ENCODE assay signal across 7 mouse cellular contexts in genomic region chr17:26201998-26202397, GRCm38 (mm10). TPM values are rescaled to one million over a fixed set of nuclear protein-coding genes. Genes with fewer than 3 reads are reported as not detected.
DNase-seq lines count a peak whose midpoint lies in the region; ATAC-seq and TF ChIP-seq lines count a peak whose summit lies in the region.

No protein-coding gene starts in this region.

- DNase-seq in intestine, embryonic 14.5 days (ENCODE audit: low spot score) = peak; percentile 59
- peak; percentile 12 for DNase-seq in retina, postnatal 1 day
- DNase-seq in retina, embryonic 14.5 days (ENCODE audit: low spot score) = no peak
- DNase-seq in induced T-regulatory cell, adult 2 months (ENCODE audit: low read depth) = peak; percentile 18
- no peak for DNase-seq in urinary bladder, adult 18-20 months (ENCODE audit: low spot score in 2 of 2)

- H3K4me2 ChIP-seq in intestine, embryonic 14.5 days (ENCODE audit: low read length) = no peak overlapping the region
- no peak overlapping the region; the same call in 1 of the 2 replicates for H3K4me2 ChIP-seq in intestine, postnatal 0 days (replicated peaks; ENCODE audit: low read depth)
- H3K4me2 ChIP-seq in neural tube, embryonic 15.5 days = peak overlapping the region; percentile 96

- peaks cover 53% of the 10 kb centered on the region for H3K27me3 ChIP-seq in intestine, embryonic 14.5 days (replicated peaks; ENCODE audit: control insufficient read depth, insufficient read depth, low read length)
- H3K27me3 ChIP-seq in intestine, postnatal 0 days (replicated peaks; ENCODE audit: control insufficient read depth, insufficient read depth, low read length) = peaks cover 29% of the 10 kb centered on the region
- H3K27me3 ChIP-seq in neural tube, embryonic 15.5 days (replicated peaks) = peaks cover 68% of the 10 kb centered on the region

- H3K4me1 ChIP-seq in intestine, embryonic 14.5 days (replicated peaks; ENCODE audit: control insufficient read depth, insufficient read depth, low read length) = no peaks in the 10 kb centered on the region; the same call in 1 of the 2 replicates
- no peaks in the 10 kb centered on the region; the same call in 1 of the 2 replicates for H3K4me1 ChIP-seq in intestine, postnatal 0 days (replicated peaks; ENCODE audit: control insufficient read depth, insufficient read depth, low read length)
- peaks cover 36% of the 10 kb centered on the region for H3K4me1 ChIP-seq in neural tube, embryonic 15.5 days

- peaks cover 13% of the 10 kb centered on the region for H3K36me3 ChIP-seq in intestine, embryonic 14.5 days (ENCODE audit: control insufficient read depth, insufficient read depth, low read length)
- H3K36me3 ChIP-seq in intestine, postnatal 0 days (ENCODE audit: control insufficient read depth, insufficient read depth) = peaks cover 6% of the 10 kb centered on the region; the same call in 1 of the 2 replicates
- peaks cover 10% of the 10 kb centered on the region for H3K36me3 ChIP-seq in neural tube, embryonic 15.5 days

- H3K9me3 ChIP-seq in intestine, embryonic 14.5 days (ENCODE audit: control insufficient read depth, low read length) = no peaks in the 10 kb centered on the region
- H3K9me3 ChIP-seq in intestine, postnatal 0 days (ENCODE audit: control insufficient read depth) = no peaks in the 10 kb centered on the region
- H3K9me3 ChIP-seq in neural tube, embryonic 15.5 days (replicated peaks) = no peaks in the 10 kb centered on the region

- TF ChIP-seq CTCF in intestine, postnatal 0 days (IDR thresholded peaks at IDR 0.05; ENCODE audit: low read depth) = no peak

- no peak overlapping the region for H3K27ac ChIP-seq in intestine, embryonic 14.5 days (ENCODE audit: low read depth)
- no peak overlapping the region for H3K27ac ChIP-seq in intestine, postnatal 0 days (ENCODE audit: low read depth, low read length)
- no peak overlapping the region for H3K27ac ChIP-seq in neural tube, embryonic 15.5 days (replicated peaks)

- ATAC-seq in intestine, embryonic 14.5 days (replicated peaks; ENCODE audit: low FRiP score, low TSS enrichment, low read depth) = no peak
- ATAC-seq in intestine, postnatal 0 days = no peak
- ATAC-seq in neural tube, embryonic 15.5 days (ENCODE audit: low FRiP score) = no peak

- H3K9ac ChIP-seq in intestine, embryonic 14.5 days (ENCODE audit: low read length) = no peak overlapping the region
- no peak overlapping the region for H3K9ac ChIP-seq in intestine, postnatal 0 days (ENCODE audit: low read depth, low read length)
- H3K9ac ChIP-seq in neural tube, embryonic 15.5 days (replicated peaks) = no peak overlapping the region

- no peak overlapping the region for H3K4me3 ChIP-seq in intestine, embryonic 14.5 days (ENCODE audit: low read depth, low read length)
- H3K4me3 ChIP-seq in intestine, postnatal 0 days (ENCODE audit: low read depth, low read length) = no peak overlapping the region
- H3K4me3 ChIP-seq in neural tube, embryonic 15.5 days (replicated peaks) = peak overlapping the region; percentile 62; the same call in 1 of the 2 replicates

RNA-seq across cellular contexts. Expression of gene Rgs11, which starts 0.8 kb away (rescaled TPM):
- 14.3 and 20.0 TPM in 2 replicates for polyA plus RNA-seq in intestine, embryonic 14.5 days (2014; fragmentation: Nextera tagmentation; extraction: Ambion mirVana)
- polyA plus RNA-seq in intestine, postnatal 0 days (2015; fragmentation: Nextera tagmentation; extraction: Ambion mirVana) = 1.1 and 1.2 TPM in 2 replicates
- polyA plus RNA-seq in neural tube, embryonic 15.5 days (2015; fragmentation: Nextera tagmentation; extraction: Ambion mirVana) = 21.4 and 25.9 TPM in 2 replicates

RNA-seq across cellular contexts. Expression of gene Pdia2, which starts 3.1 kb away (rescaled TPM):
- polyA plus RNA-seq in intestine, embryonic 14.5 days (2014; fragmentation: Nextera tagmentation; extraction: Ambion mirVana) = 0.47 and 3.7 TPM in 2 replicates
- 9.9 and 16.3 TPM in 2 replicates for polyA plus RNA-seq in intestine, postnatal 0 days (2015; fragmentation: Nextera tagmentation; extraction: Ambion mirVana)
- 0.23 and 0.73 TPM in 2 replicates for polyA plus RNA-seq in neural tube, embryonic 15.5 days (2015; fragmentation: Nextera tagmentation; extraction: Ambion mirVana)

RNA-seq across cellular contexts. Expression of gene Arhgdig, which starts 5.6 kb away (rescaled TPM):
- 21.4 and 29.0 TPM in 2 replicates for polyA plus RNA-seq in intestine, embryonic 14.5 days (2014; fragmentation: Nextera tagmentation; extraction: Ambion mirVana)
- 10.5 and 11.7 TPM in 2 replicates for polyA plus RNA-seq in intestine, postnatal 0 days (2015; fragmentation: Nextera tagmentation; extraction: Ambion mirVana)
- 184 and 242 TPM in 2 replicates for polyA plus RNA-seq in neural tube, embryonic 15.5 days (2015; fragmentation: Nextera tagmentation; extraction: Ambion mirVana)

RNA-seq across cellular contexts. Expression of gene Fam234a, which starts 42.0 kb away (rescaled TPM):
- polyA plus RNA-seq in intestine, embryonic 14.5 days (2014; fragmentation: Nextera tagmentation; extraction: Ambion mirVana) = 71.9 and 76.5 TPM in 2 replicates
- 113 and 116 TPM in 2 replicates for polyA plus RNA-seq in intestine, postnatal 0 days (2015; fragmentation: Nextera tagmentation; extraction: Ambion mirVana)
- 32.7 and 35.1 TPM in 2 replicates for polyA plus RNA-seq in neural tube, embryonic 15.5 days (2015; fragmentation: Nextera tagmentation; extraction: Ambion mirVana)

RNA-seq across cellular contexts. Expression of gene Luc7l, which starts 50.7 kb away (rescaled TPM):
- 99.6 and 105 TPM in 2 replicates for polyA plus RNA-seq in intestine, embryonic 14.5 days (2014; fragmentation: Nextera tagmentation; extraction: Ambion mirVana)
- 28.1 and 32.7 TPM in 2 replicates for polyA plus RNA-seq in intestine, postnatal 0 days (2015; fragmentation: Nextera tagmentation; extraction: Ambion mirVana)
- polyA plus RNA-seq in neural tube, embryonic 15.5 days (2015; fragmentation: Nextera tagmentation; extraction: Ambion mirVana) = 97.7 and 102 TPM in 2 replicates

Comparison
In these comparisons a context has a peak if more than half of its experiments do, and no peak if none do; other contexts are left out.
1. DNase-seq: peak in intestine, embryonic 14.5 days (single experiment), retina, postnatal 1 day (single experiment) and induced T-regulatory cell, adult 2 months (single experiment); none in retina, embryonic 14.5 days (single experiment) and urinary bladder, adult 18-20 months (0 of 2).